Mouse (Mus musculus) lung, postnatal 0 days (tissue): ENCODE results near the gene Cgrrf1. TPM values are rescaled to one million over a fixed set of nuclear protein-coding genes. Genes with fewer than 3 reads are reported as not detected.

ENCODE experiments used
- ATAC-seq: fragments of 200-750 bp; cut with Nextera tagmentation; 2 replicates; pipeline ENCODE4 v1.8.0; 2017; ENCODE audit warnings: moderate library complexity
- DNase-seq: peaks from one replicate; pipeline ENCODE4 v3.0.0-alpha.2; 2016; ENCODE audit warnings: low spot score
- H3K27ac ChIP-seq: fragments of 300-500 bp; sonication (generic); 2 replicates; pipeline ENCODE4 v1.5.1; 2014; ENCODE audit warnings: antibody characterized with exemption, mild to moderate bottlenecking, low read length, mixed read lengths
- H3K27me3 ChIP-seq: fragments of 300-500 bp; sonication (generic); replicated peaks from 2 replicates; pipeline ENCODE4 v1.6.1; 2014; ENCODE audit warnings: low read length, mixed read lengths; ENCODE audit not compliant: insufficient read depth
- H3K36me3 ChIP-seq: fragments of 300-500 bp; sonication (generic); 2 replicates; pipeline ENCODE4 v1.6.1; 2014; ENCODE audit warnings: low read length, mixed read lengths; ENCODE audit not compliant: insufficient read depth
- H3K4me1 ChIP-seq: fragments of 300-500 bp; sonication (generic); 2 replicates; pipeline ENCODE4 v1.6.1; 2014; ENCODE audit warnings: antibody characterized with exemption, low read depth, low read length, mixed read lengths; ENCODE audit not compliant: insufficient read depth
- H3K4me2 ChIP-seq: fragments of 300-500 bp; sonication (generic); replicated peaks from 2 replicates; pipeline ENCODE4 v1.6.1; 2014; ENCODE audit warnings: low read depth, mild to moderate bottlenecking, low read length, moderate library complexity, mixed read lengths
- H3K4me3 ChIP-seq: fragments of 300-500 bp; sonication (generic); 2 replicates; pipeline ENCODE4 v1.5.1; 2014; ENCODE audit warnings: low read depth, low read length
- H3K9ac ChIP-seq: fragments of 300-500 bp; sonication (generic); replicated peaks from 2 replicates; pipeline ENCODE4 v1.6.1; 2014; ENCODE audit warnings: low read depth, mild to moderate bottlenecking
- H3K9me3 ChIP-seq: fragments of 300-500 bp; sonication (generic); 2 replicates; pipeline ENCODE4 v1.6.1; 2016; ENCODE audit warnings: low read length, mixed read lengths
- CTCF ChIP-seq: IDR thresholded peaks from 2 replicates; pipeline ENCODE4 v1.5.1; 2016; ENCODE audit warnings: antibody characterized with exemption, mild to moderate bottlenecking
- EP300 ChIP-seq: IDR thresholded peaks from 2 replicates; pipeline ENCODE4 v1.6.1; 2016; ENCODE audit warnings: antibody characterized with exemption, mild to moderate bottlenecking, control low read depth
- WGBS: fragments of 180-500 bp; shearing (Covaris S2); extraction: QIAGEN DNeasy Blood & Tissue Kit; methylation state at CpG from one replicate; pipeline ENCODE4 v1.1.7; 2014; 5-methylcytosine and 5-hydroxymethylcytosine counted together
- polyA plus RNA-seq: library from polyadenylated mRNA; unstranded; fragments of >200 nt; fragmentation: Nextera tagmentation; extraction: Ambion mirVana; gene quantifications from 2 replicates; pipeline ENCODE4 v1.2.1, GENCODE M21; 2015

The Cgrrf1 gene
- polyA plus RNA-seq, 1 experiment from 2014 or later, result 54.8 TPM

GRCm38 (mm10) chr14:46788505-46788901 is 43.4 kb upstream of the Cgrrf1 start:
- Histone ChIP-seq H3K9me3 (no peaks in the 10 kb centered on the region), H3K4me3 (no peak overlapping the region), H3K4me2 (0 out of 2 replicates have a peak overlapping the region, but pooled peaks have one; percentile 6), H3K36me3 (no peaks in the 10 kb centered on the region), H3K9ac (peak overlapping the region; percentile 26; the same call in 1 of the 2 replicates), H3K27me3 (no peaks in the 10 kb centered on the region), H3K4me1 (peaks cover 8% of the 10 kb centered on the region; the same call in 1 of the 2 replicates), H3K27ac (peak overlapping the region; percentile 34; the same call in 1 of the 2 replicates)
- no peak for TF ChIP-seq EP300
- no peak for TF ChIP-seq CTCF
- DNase-seq, result no peak
- ATAC-seq, result no peak
- WGBS, result 13% methylated on average over 8 of the region's 8 CpGs

GRCm38 (mm10) chr14:46790303-46790702 is 41.6 kb upstream of the Cgrrf1 start:
- peak; percentile 32 for DNase-seq
- no peak overlapping the region for H3K9ac ChIP-seq
- H3K4me2 ChIP-seq, result no peak overlapping the region
- no peak overlapping the region for H3K27ac ChIP-seq
- ATAC-seq, result no peak
- H3K27me3 ChIP-seq, result no peaks in the 10 kb centered on the region
- H3K36me3 ChIP-seq, result no peaks in the 10 kb centered on the region
- peaks cover 11% of the 10 kb centered on the region; the same call in 1 of the 2 replicates for H3K4me1 ChIP-seq
- 59% methylated on average over 4 of the region's 4 CpGs for WGBS
- no peak overlapping the region for H3K4me3 ChIP-seq
- H3K9me3 ChIP-seq, result no peaks in the 10 kb centered on the region
- TF ChIP-seq CTCF (peak; percentile 59), EP300 (no peak)

GRCm38 (mm10) chr14:46790723-46791122 is 41.2 kb upstream of the Cgrrf1 start:
- DNase-seq (no peak), ATAC-seq (no peak)
- Histone ChIP-seq H3K9ac (no peak overlapping the region), H3K9me3 (no peaks in the 10 kb centered on the region), H3K36me3 (no peaks in the 10 kb centered on the region), H3K27me3 (no peaks in the 10 kb centered on the region), H3K4me3 (no peak overlapping the region), H3K4me2 (no peak overlapping the region), H3K27ac (no peak overlapping the region), H3K4me1 (peaks cover 11% of the 10 kb centered on the region; the same call in 1 of the 2 replicates)
- WGBS, result 86% methylated on average over 6 of the region's 6 CpGs
- TF ChIP-seq CTCF (no peak), EP300 (no peak)

GRCm38 (mm10) chr14:46794157-46794556 is 37.8 kb upstream of the Cgrrf1 start:
- Histone ChIP-seq H3K27me3 (no peaks in the 10 kb centered on the region), H3K9me3 (no peaks in the 10 kb centered on the region), H3K27ac (no peak overlapping the region), H3K4me1 (0 out of 2 replicates have a peak, but pooled peaks cover 3% of the 10 kb centered on the region), H3K4me3 (no peak overlapping the region), H3K9ac (no peak overlapping the region), H3K4me2 (no peak overlapping the region), H3K36me3 (no peaks in the 10 kb centered on the region)
- 58% methylated on average over 5 of the region's 5 CpGs for WGBS
- peak; percentile 57 for DNase-seq
- peak; percentile 65 for ATAC-seq
- TF ChIP-seq EP300 (peak; percentile 49; the same call in 1 of the 2 replicates), CTCF (no peak)

GRCm38 (mm10) chr14:46800684-46801345 is 31.1 kb upstream of the Cgrrf1 start:
- no peak overlapping the region for H3K9ac ChIP-seq
- no peak overlapping the region for H3K4me3 ChIP-seq
- 0 out of 2 replicates have a peak, but pooled peaks have one; percentile 32 for ATAC-seq
- no peaks in the 10 kb centered on the region for H3K36me3 ChIP-seq
- no peaks in the 10 kb centered on the region for H3K27me3 ChIP-seq
- H3K9me3 ChIP-seq, result no peaks in the 10 kb centered on the region
- H3K4me2 ChIP-seq, result no peak overlapping the region
- TF ChIP-seq CTCF (no peak), EP300 (no peak)
- WGBS, result 61% methylated on average over 3 of the region's 3 CpGs
- no peak overlapping the region for H3K27ac ChIP-seq
- H3K4me1 ChIP-seq, result no peaks in the 10 kb centered on the region
- peak; percentile 46 for DNase-seq

GRCm38 (mm10) chr14:46803259-46803658 is 28.7 kb upstream of the Cgrrf1 start:
- no peaks in the 10 kb centered on the region for H3K27me3 ChIP-seq
- H3K4me1 ChIP-seq, result no peaks in the 10 kb centered on the region
- no peaks in the 10 kb centered on the region for H3K9me3 ChIP-seq
- no peak overlapping the region for H3K4me2 ChIP-seq
- ATAC-seq, result no peak
- WGBS, result 62% methylated on average over 4 of the region's 4 CpGs
- no peak for DNase-seq
- H3K9ac ChIP-seq, result no peak overlapping the region
- no peaks in the 10 kb centered on the region for H3K36me3 ChIP-seq
- no peak for TF ChIP-seq EP300
- TF ChIP-seq CTCF, result no peak
- no peak overlapping the region for H3K4me3 ChIP-seq
- no peak overlapping the region for H3K27ac ChIP-seq
